Mouse (Mus musculus) kidney, postnatal 4 days (tissue): ENCODE data around the gene Maml1.
A peak's percentile ranks its signal among the peaks of the same experiment; 100 is the strongest.
"Not testable (repeated sequence)": the region's sequence is repeated elsewhere in the genome, so short reads cannot be mapped to it uniquely, and the experiment has no call there.

Experiments
- DNase-seq, 2 experiments: peaks; one replicate each; pipeline ENCODE4 v3.0.0; 2021; ENCODE audit warnings: mixed read lengths in 2 of 2

Maml1 gene

DNA sequence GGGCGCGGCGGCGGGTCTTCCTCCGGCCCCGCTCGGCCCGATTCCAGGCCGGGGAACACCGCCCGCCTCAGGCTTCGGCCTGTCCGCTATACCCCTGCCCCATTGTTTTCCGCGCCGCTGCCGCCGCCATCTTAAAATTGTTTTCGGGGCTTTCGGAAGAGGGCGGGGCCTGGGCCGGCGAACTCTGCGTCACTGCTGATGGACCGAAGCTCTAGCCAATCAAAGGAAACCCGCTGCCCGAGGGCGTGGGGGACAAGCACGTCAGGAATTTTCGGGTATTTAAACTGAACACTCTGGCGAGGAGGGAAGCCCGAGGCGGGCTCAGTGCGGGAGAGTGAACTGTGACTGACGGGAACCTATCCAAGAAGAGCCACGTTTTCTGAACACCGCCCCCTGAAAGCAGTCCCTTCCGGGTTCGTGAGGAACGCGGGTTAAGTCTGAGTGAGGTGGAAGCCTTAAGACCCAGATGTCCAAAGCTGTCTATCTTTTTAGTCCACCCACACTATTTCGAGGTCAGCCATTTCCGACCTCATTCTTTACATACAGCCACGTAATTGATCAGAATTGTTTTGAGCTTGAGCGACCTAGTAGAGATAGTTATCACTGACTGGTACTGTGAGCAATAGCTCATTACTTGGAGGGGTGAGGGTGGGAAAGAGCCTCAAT, at the start of gene Maml1:
TSS of gene Maml1 (minus strand) at position 122 of the 666 bp plus-strand sequence.
- peak; percentile 96 to 98 for DNase-seq

DNA sequence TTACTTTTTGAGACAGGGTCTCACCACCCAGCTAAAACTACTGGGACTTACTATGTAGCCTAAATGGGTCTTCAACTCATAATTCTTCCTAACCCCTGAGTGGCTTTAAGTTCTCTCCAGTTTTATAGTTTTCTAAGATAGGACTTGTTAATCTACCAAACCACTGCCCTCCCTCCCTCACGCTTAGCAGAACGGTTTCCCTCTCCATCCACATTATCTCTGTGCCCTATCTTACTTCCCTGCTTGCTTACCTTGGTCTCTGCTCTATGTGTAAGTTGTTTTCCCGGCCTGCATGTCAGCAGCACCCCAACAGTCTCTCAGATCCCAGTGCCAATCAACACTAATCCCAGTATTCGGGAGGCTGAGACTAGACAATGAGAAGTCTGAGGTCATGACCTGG, 44.8 kb upstream of the Maml1 start:
- no peak for DNase-seq

DNA sequence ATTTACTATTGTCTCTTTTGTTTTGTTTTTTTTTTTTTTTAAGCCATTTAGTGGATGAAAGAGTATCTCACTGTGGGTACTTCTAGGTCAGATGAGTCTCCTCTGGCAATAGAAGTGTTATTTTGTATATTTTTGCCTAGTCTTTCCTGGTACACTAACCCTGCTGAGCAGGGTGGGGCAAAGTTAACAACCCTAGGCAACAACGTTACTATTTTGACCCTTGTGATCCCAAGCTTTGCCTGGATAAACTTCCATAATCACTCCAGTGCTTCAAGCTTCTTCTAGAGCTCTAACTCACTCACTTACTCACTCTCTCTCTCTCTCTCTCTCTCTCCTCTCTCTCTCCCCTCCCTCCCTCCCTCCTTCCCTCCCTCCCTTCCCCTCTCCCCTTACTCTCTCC, 44.0 kb upstream of the Maml1 start:
- no peak for DNase-seq

- DNase-seq: no peak
These were observed 41.1 kb upstream of the Maml1 start for GRCm38 (mm10) chr11:50333181-50333580.

GRCm38 (mm10) chr11:50329378-50329777, 37.3 kb upstream of the Maml1 start:
- no peak for DNase-seq

GRCm38 (mm10) chr11:50328075-50328625, 36.0 kb upstream of the Maml1 start:
- no peak for DNase-seq

- DNase-seq: no peak
These were observed 34.3 kb upstream of the Maml1 start for GRCm38 (mm10) chr11:50326302-50326966.

DNA sequence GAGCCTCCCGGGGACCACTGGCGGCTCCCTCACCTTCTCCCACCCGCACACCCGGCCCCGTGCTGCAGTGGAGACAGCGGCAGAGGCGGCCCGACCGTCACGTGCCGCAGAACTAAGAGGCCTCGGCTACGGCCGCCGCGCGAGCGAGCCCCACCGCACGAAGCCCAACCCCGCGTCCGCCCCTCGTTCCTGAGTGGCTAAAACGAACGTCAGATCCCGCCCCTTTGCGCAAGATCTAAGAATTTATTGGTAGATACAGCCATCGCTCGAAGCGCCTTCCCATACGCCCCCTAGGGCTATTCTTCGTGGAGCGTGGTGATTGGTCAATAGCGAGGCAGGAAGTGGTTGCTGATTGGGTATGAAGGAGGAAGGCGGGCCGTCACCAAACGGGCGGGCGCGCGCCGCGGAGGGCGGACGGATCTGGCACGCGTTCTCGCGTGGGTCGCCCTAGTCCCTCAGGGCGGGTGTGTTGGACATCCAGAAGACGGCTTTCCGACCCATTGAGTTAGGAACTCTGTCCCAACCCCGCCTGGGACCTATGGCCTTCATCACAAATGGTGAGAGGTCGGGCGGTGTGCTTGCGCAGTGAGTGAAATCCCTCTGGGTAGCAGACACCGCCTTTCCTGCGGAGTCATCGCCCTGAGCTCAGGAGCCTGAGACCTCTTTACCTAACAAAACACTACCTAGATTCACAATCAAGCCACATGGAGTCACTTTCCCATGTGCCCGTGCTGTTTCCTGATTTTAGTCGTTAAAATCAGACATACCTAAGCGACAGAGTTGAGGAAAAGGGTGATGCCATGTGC, 33.6 kb upstream of the Maml1 start, which contains the start of gene Canx:
TSS of gene Canx (minus strand) at position 178 of the 806 bp plus-strand sequence.
- peak; percentile 96 to 98 for DNase-seq

DNA sequence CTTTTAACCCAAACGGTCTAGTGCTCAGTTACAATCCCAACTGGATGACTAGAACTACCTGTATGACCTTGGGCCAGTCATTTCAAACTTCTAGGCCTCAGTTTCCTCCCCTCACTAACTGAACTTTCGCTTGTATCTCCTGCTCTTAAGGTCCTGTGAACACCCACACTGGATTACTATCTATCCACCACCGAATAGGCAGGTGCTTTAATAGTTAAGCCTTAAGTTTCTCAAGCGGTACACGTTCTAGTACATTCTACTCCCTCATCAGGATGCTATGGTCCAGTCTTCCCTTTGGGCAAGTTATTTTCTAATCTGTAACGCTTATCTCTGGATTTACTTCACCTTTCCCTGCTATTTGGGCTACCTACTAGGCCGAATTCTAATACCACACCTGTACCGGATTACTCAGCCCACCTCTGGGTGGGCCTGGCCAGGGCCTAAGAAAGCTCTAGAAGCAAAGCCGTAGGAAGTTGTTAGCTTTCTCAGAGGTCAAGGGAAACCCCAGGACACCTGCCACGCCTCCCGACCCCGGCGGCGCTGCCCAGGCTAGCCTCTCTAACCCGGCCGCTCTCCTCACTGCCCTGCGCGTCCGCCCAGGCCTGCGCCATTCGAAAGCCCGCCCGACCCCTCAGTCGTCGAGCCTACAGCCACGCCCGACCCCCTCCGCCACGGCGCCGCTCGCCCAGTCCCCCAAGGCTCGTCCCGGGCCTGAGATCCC, 32.8 kb upstream of the Maml1 start:
- no peak for DNase-seq

DNA sequence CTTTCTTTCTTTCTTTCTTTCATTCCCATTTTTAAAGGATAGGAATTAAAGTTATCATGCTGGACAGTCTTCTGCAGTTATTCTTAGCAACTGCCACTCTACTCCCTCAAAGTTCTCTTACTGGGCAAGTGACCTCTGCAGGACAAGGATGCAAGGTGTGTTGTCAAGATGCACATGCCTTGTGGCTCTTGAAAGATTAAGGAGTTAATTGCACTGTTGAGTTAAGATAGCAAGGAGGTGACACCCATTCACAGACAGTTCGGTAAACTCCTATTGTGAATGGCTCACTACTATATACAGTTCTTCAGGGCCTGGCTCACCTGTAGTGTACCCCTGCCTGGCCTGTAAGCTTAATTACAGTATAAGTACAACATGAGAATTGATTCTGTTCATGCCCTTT, 31.7 kb upstream of the Maml1 start:
- no peak for DNase-seq

DNA sequence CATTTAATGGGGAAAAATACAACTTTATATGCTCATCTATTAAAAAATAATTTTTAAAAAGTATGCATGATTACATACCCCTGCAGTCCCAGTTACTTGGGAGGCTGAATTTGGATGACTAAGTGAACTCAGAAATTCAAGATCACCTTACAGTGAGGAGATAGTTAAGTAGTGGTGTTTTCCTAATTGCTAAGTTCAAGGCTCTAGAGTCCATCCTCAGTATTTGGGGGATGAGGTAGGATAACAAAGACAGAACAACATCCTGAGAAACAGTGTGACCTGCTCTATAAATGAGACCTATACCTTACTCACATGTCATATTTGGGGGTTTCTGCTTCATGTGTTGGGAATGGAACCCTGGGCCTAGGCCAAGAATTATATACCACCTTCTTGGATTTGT, 30.2 kb upstream of the Maml1 start:
- no peak for DNase-seq

DNA sequence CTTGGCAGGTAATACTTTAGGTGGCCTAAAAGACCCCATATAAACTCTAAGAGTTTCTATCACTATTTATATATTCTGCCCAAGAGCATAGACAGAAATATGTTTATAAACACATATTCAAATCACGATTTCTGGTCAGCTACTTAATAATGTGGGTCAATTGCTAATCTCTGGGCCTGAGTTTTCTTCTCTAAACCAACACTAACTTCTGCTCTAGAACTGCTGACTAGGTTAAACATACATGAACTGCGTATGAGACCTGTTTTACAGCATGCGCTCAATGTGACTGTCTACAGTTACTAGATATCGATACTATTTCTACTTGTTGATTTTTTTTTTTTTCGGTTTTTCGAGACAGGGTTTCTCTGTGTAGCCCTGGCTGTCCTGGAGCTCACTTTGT, 29.1 kb upstream of the Maml1 start:
- DNase-seq: no peak

DNA sequence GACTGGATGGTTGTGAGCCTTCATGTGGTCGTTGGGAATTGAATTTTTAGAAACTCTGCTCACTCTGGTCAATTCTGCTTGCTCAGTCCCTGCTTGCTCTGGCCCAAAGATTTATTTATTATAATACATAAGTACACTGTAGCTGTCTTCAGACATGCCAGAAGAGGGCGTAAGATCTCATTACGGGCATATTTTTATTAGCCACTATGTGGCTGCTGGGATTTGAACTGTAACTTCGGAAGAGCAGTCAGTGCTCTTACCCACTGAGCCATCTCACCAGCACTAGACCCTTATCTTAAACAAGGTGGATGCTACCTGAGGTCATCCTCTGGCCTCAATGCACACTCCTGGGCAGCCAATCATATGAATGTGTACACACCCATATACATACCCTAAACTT, 27.2 kb upstream of the Maml1 start:
- DNase-seq: not testable (repeated sequence)

DNA sequence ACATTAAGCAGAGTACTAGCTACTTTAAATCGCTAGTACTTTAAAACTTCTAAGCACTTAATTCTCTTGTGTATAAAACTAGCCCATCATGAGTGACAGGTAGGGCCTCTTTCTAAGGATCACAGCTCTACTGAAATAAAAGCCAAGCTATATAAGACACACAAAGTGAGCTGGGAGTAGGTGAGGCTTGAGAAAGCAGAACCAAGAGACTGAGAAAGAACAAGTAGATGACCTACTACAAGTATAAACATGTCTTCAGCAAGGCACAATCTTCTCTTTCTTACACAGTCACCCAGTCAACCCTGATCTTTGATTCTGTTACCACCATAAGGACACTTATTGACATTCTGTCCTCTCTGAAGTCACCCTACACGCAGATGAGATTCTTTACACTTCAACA, 20.7 kb upstream of the Maml1 start:
- DNase-seq: no peak

GRCm38 (mm10) chr11:50303406-50303805, 11.3 kb upstream of the Maml1 start:
- DNase-seq: no peak

DNA sequence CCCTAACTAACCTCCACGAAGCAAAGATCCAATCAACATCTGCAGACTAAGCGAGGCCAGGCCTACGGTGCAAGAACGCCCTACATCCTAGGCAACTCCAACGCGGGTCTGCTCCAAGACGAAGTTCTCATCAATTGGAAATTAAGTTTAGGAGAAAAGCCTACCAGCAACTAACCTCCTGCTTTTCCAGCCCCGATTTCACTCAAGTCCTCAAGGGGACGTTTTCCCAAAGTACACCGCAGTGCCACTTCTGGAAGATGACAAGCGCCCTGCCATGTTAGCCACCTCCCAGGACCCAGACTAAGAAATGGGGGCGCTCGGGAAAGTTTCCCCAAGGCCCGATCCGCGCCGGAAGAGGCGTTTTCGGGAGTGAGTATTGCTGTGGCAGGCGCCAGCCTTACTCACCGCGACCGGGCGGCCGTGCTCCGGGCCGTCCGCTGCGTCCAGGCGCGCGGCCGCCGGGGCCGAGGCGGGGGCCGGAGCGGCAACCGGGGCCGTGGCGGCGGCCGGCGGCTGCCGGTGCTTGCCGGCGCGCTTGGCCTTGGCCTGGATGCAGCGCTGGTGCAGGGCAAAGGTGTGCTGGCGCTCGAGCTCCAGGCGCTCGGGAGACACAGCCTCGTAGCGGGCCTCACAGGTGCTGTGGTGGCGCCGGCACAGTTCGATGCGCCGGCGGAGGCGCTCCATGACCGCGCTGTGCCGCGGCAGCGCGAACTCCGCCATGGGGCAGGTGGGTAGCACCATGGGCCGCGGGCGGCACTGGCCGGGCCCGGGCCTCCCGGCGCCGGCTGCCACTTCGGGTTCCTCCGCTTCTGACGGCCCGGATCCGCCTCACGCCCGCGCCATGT, 568 bp downstream of the Maml1 start:
- peak; percentile 63 to 77 for DNase-seq

DNA sequence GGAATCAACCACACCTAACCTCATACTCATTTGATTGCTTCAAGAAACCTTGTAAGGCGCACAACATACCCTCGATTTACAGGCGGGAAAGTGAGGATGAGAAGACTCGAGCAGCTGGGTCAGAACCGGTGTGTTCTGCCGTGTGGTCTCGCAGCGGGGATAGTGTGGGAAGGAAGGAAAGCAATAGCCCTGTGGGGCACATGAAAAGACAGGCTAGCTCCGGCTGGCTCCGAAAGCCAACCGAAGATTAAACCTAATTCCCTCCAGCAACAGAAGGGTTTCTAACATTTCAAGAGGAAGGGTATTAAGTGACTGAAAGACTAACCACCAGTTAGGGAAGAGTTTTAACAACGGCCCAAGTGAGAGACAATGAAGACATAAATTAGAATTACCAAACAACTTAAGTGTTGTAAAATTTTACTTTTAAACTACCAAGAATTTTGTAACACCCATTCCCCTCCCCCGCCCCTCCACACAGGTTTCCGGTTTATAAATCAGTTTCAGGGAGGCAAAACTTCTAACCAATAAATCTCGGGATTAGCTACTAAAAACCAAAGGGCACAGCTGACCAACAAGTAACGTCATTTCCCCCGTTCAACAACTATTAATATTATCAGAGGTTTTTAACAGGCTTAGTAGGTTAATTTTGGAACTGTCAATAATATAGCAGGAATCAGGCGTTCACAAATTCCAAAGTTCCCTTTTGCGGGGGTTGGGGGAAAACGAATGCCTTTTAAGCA, 1.5 kb downstream of the Maml1 start:
- peak; percentile 17 to 41 for DNase-seq

DNA sequence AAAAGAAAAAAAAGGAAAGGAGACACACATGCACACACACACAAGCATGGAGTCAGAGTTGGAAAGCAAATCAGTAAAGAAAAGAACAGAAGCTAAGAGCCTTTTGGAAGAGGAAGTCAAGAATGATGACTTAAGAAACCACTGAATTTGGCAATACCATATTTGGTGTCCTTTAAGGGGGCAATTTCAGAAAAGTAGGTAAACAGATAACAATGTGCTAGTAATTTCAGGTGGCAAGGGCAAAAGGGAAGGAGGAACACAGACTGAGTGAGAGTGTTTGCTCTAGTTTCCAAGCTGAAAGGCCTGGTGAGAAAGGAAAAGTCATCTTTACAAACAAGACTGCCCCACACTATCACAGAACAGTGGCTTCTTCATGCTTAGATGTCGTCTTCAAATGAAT, 5.7 kb downstream of the Maml1 start:
- DNase-seq: no peak

DNA sequence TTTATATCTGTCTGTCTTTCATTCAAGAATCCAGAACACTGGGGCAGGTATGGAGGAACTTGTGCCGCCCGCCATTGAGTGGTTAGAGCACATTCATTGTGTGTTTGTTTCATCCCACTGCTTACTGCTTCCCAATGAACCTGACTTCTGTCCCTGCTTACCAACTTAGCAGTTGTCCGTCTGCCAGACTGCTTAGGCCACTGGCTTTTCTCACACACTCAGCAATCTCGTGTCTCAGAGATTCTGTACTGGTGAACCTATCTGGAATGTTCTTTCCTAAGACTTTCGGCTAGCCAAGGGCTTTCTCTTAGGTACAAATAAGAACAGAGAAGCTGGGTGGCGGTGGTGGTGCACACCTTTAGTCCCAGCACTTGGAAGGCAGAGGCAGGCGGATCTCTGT, 6.4 kb downstream of the Maml1 start:
- DNase-seq: no peak

GRCm38 (mm10) chr11:50285263-50285662, 6.8 kb downstream of the Maml1 start:
- no peak for DNase-seq

GRCm38 (mm10) chr11:50280053-50280452, 12.1 kb downstream of the Maml1 start:
- DNase-seq: no peak
